Mouse (Mus musculus): ENCODE measurements at regions not wholly inside any gene's neighbourhood (a gene's known extent, or its start where the extent isn't known, plus 50 kb on each side); places are given as distances from the start of the nearest gene placed in this dataset.
A peak's percentile ranks its signal among the peaks of the same experiment; 100 is the strongest.

GRCm38 (mm10) chr9:30521556-30522240 is 94.8 kb downstream of the Snx19 start:
- TF ChIP-seq POLR2A (IDR thresholded peaks at IDR 0.05; ENCODE audit: borderline replicate concordance, extremely low read depth, insufficient read depth, insufficient read length): no peak
- H3K4me3 ChIP-seq (replicated peaks; ENCODE audit: low read length): no peak overlapping the region
- H3K27ac ChIP-seq (replicated peaks; ENCODE audit: low read depth, low read length): peak overlapping the region; percentile 59
- ATAC-seq (ENCODE audit: low FRiP score, low read depth): no peak
- H3K9me3 ChIP-seq (ENCODE audit: control insufficient read depth, low read length): no peaks in the 10 kb centered on the region
- no peaks in the 10 kb centered on the region for H3K27me3 ChIP-seq (ENCODE audit: control insufficient read depth, insufficient read depth, low read length)
- 51% methylated on average over 6 of the region's 6 CpGs for WGBS
- H3K36me3 ChIP-seq (ENCODE audit: control insufficient read depth, insufficient read depth, low read length): no peaks in the 10 kb centered on the region
- H3K4me1 ChIP-seq (ENCODE audit: control insufficient read depth, insufficient read depth, low read length): peaks cover 35% of the 10 kb centered on the region
- H3K4me2 ChIP-seq (replicated peaks; ENCODE audit: low read depth, low read length, severe bottlenecking): no peak overlapping the region
- no peak overlapping the region for H3K9ac ChIP-seq (ENCODE audit: low read depth, low read length, severe bottlenecking)
- DNase-seq (ENCODE audit: low spot score): no peak

GRCm38 (mm10) chr9:30520853-30521439 is 94.0 kb downstream of the Snx19 start:
- Histone ChIP-seq H3K9ac (ENCODE audit: low read depth, low read length, severe bottlenecking) (no peak overlapping the region), H3K9me3 (ENCODE audit: control insufficient read depth, low read length) (no peaks in the 10 kb centered on the region), H3K4me3 (replicated peaks; ENCODE audit: low read length) (no peak overlapping the region), H3K36me3 (ENCODE audit: control insufficient read depth, insufficient read depth, low read length) (no peaks in the 10 kb centered on the region), H3K4me2 (replicated peaks; ENCODE audit: low read depth, low read length, severe bottlenecking) (no peak overlapping the region), H3K27me3 (ENCODE audit: control insufficient read depth, insufficient read depth, low read length) (no peaks in the 10 kb centered on the region), H3K27ac (replicated peaks; ENCODE audit: low read depth, low read length) (peak overlapping the region; percentile 71), H3K4me1 (ENCODE audit: control insufficient read depth, insufficient read depth, low read length) (peaks cover 35% of the 10 kb centered on the region)
- 16% methylated on average over 9 of the region's 9 CpGs for WGBS
- ATAC-seq (ENCODE audit: low FRiP score, low read depth) (peak; percentile 94), DNase-seq (ENCODE audit: low spot score) (peak; percentile 91)
- TF ChIP-seq POLR2A (IDR thresholded peaks at IDR 0.05; ENCODE audit: borderline replicate concordance, extremely low read depth, insufficient read depth, insufficient read length): no peak

GRCm38 (mm10) chr9:30520116-30520515 is 93.2 kb downstream of the Snx19 start:
- H3K27me3 ChIP-seq (ENCODE audit: control insufficient read depth, insufficient read depth, low read length): no peaks in the 10 kb centered on the region
- no peak overlapping the region for H3K4me2 ChIP-seq (replicated peaks; ENCODE audit: low read depth, low read length, severe bottlenecking)
- H3K4me1 ChIP-seq (ENCODE audit: control insufficient read depth, insufficient read depth, low read length): peaks cover 32% of the 10 kb centered on the region
- H3K4me3 ChIP-seq (replicated peaks; ENCODE audit: low read length): no peak overlapping the region
- no peak overlapping the region for H3K9ac ChIP-seq (ENCODE audit: low read depth, low read length, severe bottlenecking)
- peak overlapping the region; percentile 71 for H3K27ac ChIP-seq (replicated peaks; ENCODE audit: low read depth, low read length)
- 44% methylated on average over 1 of the region's 1 CpGs for WGBS
- H3K36me3 ChIP-seq (ENCODE audit: control insufficient read depth, insufficient read depth, low read length): no peaks in the 10 kb centered on the region
- H3K9me3 ChIP-seq (ENCODE audit: control insufficient read depth, low read length): no peaks in the 10 kb centered on the region
- no peak for TF ChIP-seq POLR2A (IDR thresholded peaks at IDR 0.05; ENCODE audit: borderline replicate concordance, extremely low read depth, insufficient read depth, insufficient read length)
- DNase-seq (ENCODE audit: low spot score): no peak
- no peak for ATAC-seq (ENCODE audit: low FRiP score, low read depth)

- DNase-seq (ENCODE audit: low spot score): no peak
- H3K4me3 ChIP-seq (replicated peaks; ENCODE audit: low read length): no peak overlapping the region
- no peak overlapping the region for H3K27ac ChIP-seq (replicated peaks; ENCODE audit: low read depth, low read length)
- no peak overlapping the region for H3K9ac ChIP-seq (ENCODE audit: low read depth, low read length, severe bottlenecking)
- no peak for ATAC-seq (ENCODE audit: low FRiP score, low read depth)
- H3K27me3 ChIP-seq (ENCODE audit: control insufficient read depth, insufficient read depth, low read length): no peaks in the 10 kb centered on the region
- H3K4me1 ChIP-seq (ENCODE audit: control insufficient read depth, insufficient read depth, low read length): peaks cover 30% of the 10 kb centered on the region
- TF ChIP-seq POLR2A (IDR thresholded peaks at IDR 0.05; ENCODE audit: borderline replicate concordance, extremely low read depth, insufficient read depth, insufficient read length): no peak
- WGBS: 87% methylated on average over 1 of the region's 1 CpGs
- H3K4me2 ChIP-seq (replicated peaks; ENCODE audit: low read depth, low read length, severe bottlenecking): no peak overlapping the region
- H3K9me3 ChIP-seq (ENCODE audit: control insufficient read depth, low read length): no peaks in the 10 kb centered on the region
- H3K36me3 ChIP-seq (ENCODE audit: control insufficient read depth, insufficient read depth, low read length): no peaks in the 10 kb centered on the region
These were observed 92.3 kb downstream of the Snx19 start for GRCm38 (mm10) chr9:30519231-30519630.

All from limb, embryonic 14.5 days (tissue).